Mouse (Mus musculus) CD8-positive naive resting alpha-beta T cell, adult 2 months (primary cell): ENCODE results near the gene Cyp2t4.

Source experiments
- DNase-seq, 2 experiments: peaks; one replicate each; pipeline ENCODE4 v3.0.0; 2022; ENCODE audit warnings: low read depth in 2 of 2, low spot score in 2 of 2

Gene Cyp2t4

DNA sequence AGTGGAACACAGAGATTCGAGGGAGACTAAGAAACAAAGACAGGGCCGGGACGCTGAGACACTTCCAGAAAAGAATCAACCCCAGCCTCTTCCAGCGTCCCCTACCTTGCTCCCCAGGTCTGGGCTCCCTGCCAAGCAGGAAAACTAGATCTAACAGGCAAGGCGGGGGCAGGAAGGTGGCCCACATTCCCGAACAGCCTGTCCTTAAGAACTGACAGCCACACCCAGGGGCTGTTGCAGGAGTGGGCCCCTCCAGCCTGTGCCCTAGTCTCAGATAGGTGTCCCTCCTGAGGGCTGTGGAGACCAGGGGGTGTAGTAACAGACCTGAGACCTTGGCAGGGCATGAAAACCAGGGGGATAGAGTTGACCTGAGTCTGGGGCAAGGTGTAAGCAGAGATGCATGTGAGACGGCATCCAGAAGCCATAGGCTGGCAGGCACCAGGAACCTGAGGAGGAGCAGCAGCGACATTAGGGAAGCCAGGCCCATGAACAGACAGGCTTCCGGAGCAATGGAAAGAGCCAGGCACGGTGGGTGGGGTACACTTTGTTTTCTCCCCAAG, at the start of gene Cyp2t4:
TSS of gene Cyp2t4 (plus strand) at position 510 of the 560 bp plus-strand sequence.
- DNase-seq, result no peak

DNA sequence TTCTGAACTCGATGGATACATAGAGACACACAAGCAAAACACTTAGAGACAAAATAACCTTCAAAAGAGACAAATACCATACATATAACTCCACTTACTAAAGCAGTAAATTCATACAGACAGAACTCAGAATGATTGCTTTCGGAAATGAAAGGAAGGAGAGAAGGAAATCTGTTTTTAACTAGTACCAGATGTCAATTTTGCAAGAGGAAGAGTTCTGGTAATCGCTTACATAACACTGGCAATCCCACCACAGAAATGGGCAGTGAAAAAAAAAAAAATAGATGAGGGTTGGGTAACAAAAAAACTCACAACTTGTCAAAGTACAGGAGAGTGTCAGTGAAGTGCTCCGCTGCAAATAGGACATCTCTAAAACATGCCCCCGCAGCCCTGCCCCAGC, 48.6 kb upstream of the Cyp2t4 start:
- DNase-seq, result no peak

DNA sequence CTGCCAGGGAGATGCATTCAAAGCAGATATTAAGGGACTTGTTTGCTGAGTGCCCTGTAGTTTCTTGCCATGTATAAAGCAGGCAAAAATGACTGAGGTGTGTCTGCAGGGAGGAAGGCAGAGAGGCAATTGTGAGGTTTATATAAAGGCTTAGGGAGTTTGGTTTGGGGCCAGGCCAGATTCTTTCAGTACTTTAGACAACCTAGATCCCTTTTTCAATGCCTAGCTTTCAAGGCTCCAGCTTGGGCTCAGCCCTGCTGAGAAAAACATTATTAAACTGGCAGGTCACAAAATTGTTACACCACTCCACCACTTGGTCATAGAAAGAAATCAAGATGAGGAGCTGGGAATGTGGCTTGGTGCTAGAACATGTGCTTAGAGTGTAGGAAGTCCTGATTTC, 43.2 kb upstream of the Cyp2t4 start:
- no peak for DNase-seq

DNA sequence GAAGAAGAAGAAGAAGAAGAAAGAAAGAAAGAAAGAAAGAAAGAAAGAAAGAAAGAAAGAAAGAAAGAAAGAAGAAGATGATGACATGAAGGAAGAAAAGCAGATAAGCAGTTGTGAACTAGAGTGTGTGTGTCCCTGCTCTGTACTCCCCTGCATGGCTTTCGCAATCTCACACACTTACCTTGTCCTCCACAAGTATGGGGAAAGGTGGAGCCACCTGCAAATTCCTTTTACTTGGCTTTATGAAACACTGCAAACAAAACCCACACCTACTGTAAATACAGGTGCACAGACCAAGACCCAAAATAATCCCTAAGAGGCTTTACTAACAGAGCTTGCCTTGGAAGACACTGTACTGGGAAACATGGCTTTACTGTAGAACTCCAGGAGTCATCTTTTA, 42.5 kb upstream of the Cyp2t4 start:
- no peak for DNase-seq

DNA sequence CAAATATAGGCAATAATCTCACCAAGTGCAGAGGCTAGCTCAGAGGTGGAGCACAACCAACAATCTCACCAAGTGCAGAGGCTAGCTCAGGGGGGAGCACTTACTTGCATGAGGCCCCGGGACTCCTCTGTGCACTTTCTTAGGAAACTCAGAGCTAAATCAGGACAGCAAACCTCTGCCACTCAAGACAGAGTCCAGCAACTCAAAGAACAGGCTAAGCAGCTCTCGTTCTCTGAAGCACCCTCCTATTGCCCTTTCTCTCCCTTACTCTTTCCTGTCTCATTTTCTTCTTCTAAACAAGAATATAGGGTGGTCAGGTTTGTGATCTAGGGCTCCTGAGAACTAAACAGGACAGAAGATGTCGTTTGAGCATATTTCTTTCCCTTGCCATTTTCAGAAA, 41.5 kb upstream of the Cyp2t4 start:
- no peak for DNase-seq

DNA sequence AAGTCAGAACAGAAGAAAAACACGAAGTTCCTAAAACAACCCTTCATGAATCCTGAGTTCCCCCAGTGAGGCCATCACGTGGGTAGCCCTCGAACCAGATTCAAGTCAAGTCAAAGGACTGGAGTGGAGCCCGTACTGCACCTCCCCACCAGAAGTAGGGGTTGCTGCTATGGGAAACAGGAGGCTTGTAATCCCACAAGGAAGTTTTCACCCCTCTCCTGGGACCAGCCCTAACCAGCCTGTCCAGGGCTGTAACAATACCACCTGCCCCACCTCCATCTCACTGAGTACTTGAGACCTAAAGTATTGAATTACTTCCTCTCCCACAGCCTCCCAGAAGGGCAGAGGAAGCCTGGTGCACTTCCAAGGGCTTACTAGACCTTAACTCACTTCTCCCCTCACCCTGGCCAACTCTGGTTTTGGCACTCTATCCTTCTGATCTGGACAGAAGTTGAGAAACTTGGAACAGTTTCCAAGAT, 35.4 kb upstream of the Cyp2t4 start:
- DNase-seq, result no peak

DNA sequence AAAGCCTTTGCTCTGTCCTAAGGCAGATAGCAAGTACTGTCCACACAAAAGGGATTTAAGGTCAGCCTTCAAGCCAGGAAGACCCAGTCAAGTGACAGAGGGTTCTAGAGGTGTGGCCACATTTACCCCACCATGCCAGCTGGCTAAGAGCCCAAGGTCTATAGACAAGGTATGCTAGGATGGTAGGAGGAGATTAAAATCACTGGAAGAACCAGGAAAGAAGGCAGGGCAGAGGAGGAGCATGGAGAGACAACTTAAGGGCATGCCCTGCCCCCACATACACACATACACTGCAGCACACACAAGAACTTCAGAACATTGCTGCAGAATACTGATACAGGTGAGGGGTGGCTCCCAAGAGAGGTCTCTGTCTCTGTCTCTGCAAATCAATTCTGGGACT, 33.8 kb upstream of the Cyp2t4 start, which contains the start of gene Cyp2f2:
TSS of gene Cyp2f2 (plus strand) at position 234 of the 400 bp plus-strand sequence.
- DNase-seq, result no peak

DNA sequence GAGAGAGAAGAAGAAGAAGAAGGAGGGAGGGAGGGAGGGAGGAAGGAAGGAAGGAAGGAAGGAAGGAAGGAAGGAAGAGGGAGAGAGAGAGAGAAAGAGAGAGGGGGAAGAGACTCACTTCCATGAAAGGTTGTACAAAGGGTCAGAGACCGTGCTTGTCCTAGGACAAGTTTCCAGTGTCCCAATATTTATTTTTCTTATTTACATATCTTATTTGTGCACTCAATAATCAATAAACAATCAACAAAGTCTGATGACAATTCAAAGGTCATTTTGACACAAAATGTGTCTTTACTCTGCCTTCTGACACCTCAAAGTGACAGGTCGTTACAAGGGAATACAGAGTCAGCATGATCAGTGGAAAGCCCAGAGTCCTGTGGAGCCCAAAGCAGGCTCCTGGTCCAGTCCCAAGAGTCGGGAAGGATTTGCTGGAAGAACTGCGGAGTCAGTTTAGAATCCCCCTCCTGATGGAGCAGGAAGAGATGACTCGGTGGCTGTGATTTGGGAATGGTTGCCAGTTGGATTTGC, 29.1 kb upstream of the Cyp2t4 start:
- DNase-seq, result no peak

DNA sequence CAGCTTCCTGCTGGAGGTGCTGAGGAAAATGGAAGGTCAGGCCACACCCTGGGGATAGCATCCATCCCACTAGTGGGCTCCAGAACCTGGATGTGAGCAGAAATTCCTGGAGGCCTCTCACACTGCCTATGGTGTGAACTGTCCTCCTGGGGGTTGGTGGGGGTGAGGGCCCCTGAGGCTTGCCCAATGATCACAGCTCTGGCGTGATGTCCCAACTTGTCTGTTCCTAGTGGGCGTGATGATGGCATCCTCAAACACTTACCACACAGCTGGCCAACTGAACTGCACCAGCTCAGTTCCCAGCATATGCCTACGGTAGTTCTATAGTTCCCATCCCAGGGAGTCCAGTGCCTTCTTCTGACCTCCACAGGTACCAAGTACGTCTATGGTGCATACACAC, 28.5 kb upstream of the Cyp2t4 start:
- DNase-seq, result no peak

DNA sequence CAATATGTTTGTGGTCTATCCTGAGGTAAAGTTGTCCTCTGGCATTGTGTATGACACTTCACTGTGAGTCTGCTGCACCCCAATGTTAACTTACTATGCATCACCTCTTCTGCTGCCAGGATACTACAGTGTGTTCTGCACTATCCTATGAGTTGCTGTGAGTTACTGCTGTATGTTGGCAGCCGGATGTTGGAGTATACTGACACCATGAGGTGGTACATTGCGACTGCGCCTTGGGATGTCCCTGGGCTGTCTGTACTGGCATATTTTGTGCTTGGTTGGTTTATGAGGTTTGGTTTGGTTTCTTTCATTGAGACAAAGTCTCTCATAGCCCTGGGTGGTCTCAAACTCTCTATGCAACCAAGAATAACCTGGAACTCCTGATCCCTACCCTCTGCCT, 25.4 kb upstream of the Cyp2t4 start:
- DNase-seq, result no peak

DNA sequence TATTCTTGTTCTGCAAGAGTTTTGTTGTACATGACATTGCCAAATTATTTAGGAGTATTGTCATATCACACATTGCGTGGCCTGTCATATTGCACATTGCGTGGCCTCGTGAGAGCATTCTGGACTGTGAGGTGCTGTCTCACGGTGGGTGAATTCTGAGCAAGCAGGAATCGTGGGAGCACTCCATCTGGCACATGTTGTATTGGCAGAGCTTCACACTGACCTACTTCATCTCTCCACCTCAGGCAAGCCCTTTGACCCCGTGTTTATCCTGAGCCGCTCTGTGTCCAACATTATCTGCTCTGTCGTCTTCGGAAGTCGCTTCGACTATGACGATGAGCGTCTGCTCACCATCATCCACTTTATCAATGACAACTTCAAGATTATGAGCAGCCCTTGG, 24.6 kb upstream of the Cyp2t4 start:
- no peak for DNase-seq

DNA sequence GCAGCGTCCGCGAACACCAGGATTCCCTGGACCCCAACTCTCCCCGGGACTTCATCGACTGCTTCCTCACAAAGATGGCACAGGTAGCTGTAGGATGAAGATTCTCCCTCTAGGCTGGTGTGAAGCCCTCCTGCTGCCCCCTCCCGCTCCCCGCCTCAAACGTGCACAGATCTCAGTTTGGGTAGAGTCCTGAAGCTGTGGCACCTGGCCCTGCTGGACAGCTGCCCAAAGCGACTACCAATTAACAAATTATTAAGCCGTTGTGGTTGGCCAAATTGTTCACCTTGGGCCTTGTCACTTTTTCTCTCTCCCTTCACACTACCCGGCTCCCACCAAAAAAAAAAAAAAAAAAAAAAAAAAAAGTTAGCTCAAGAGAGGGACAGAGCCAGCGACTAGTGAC, 23.7 kb upstream of the Cyp2t4 start:
- no peak for DNase-seq

DNA sequence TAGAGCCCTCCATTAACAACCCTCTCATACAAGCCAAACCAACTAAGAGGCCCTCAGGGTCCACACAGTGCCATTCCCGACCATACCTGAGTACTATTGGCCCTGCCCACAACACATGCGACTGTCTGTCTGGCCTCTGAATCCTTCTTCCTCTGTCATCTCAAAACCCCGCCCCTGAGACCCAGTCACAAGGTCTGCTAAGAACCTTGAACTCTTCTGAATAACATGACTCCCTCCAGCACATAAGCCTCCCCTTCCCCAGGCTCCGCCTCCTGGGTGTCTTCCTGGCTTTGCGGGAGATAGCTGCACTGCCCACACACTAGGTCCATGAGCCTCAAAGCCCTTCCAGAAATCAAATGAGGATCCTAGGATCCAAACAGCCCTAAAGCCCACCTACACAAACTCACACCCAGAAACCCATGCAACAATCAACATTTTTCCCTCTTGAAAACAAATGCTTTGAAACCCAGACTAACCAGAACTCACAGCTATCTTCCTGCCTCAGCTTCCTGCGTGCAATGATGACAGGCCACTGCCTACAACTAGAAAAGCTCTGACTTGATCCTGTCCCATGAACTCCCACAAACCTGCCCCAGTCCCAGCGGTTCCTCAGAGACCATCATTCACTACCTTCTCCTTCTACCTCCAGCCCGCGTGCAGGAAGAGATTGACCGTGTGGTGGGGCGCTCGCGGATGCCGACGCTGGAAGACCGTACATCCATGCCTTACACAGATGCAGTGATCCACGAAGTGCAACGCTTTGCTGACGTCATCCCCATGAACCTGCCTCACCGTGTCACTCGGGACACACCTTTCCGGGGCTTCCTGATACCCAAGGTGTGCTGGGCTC, 22.8 kb upstream of the Cyp2t4 start:
- DNase-seq, result no peak

DNA sequence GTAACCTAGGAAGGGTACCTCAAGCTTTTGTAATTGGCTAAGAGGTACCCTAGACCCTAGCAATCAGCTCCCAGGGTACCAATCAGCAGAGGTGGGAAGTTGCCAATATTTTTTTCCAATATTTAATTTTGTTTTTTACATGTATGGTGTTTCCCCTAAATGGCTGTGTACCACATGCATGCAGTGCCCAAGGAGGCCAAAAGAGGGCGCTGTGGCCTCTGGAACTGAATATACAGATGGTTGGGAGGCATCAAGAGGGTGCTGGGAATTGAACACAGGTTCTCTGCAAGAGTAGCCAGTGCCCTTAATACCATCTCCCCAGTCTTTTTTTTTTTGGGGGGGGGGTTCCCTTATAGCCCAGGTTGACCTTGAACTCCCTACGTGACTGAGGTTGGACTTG, 22.1 kb upstream of the Cyp2t4 start:
- DNase-seq, result no peak

DNA sequence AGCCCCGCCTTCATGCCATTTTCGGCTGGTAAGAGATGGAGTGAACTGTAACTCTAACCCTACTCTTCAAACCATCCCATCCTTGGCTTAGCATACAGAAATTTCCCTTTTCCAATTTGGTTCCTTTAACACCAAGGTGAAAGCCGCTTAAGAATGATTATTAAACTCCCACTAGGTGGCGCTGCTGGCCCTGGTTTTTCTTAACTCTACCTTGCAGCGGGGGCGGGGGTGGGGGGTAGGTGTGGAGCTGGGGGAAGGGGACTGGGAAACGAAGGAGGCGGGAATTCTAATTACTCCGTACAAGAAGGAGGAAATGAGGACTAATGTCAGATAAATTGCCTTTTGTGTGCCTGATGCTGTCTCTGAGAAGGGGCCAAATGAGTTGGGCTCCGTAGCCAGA, 20.9 kb upstream of the Cyp2t4 start:
- DNase-seq, result peak in 1 of 2 experiments; percentile 24

DNA sequence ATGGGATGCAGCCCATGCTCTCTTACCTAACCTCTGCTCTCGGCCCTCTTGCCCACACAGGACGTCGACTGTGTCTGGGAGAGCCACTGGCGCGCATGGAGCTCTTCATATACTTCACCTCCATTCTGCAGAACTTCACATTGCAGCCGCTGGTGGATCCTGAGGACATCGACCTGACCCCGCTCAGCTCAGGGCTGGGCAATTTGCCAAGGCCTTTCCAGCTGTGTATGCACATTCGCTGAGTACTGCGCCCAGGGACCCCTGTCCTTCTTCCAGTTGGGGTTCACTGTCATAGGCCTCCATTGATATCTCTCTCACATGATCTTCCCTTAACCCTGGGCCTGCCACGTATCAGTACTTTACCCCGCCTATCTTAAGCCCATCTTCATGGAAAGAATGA, 20.4 kb upstream of the Cyp2t4 start:
- DNase-seq, result no peak

DNA sequence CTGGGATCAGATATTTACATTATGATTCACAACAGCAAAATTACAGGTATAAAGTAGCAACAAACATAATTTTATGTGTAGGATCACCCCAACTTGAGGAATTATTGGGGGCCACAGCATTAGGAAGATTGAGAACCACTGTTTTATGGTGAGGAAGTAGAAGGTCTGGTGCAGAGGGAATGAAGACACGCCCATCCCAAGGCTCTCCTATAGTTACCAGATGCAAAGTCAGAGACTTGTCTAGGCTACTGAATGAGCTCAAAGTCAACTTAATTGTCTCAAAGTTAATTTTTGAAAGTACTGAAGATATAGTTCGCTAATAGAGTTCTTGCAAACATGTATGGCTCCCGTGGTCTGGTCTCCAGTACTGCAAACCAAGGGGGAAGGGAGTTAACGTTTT, 19.8 kb upstream of the Cyp2t4 start:
- no peak for DNase-seq

DNA sequence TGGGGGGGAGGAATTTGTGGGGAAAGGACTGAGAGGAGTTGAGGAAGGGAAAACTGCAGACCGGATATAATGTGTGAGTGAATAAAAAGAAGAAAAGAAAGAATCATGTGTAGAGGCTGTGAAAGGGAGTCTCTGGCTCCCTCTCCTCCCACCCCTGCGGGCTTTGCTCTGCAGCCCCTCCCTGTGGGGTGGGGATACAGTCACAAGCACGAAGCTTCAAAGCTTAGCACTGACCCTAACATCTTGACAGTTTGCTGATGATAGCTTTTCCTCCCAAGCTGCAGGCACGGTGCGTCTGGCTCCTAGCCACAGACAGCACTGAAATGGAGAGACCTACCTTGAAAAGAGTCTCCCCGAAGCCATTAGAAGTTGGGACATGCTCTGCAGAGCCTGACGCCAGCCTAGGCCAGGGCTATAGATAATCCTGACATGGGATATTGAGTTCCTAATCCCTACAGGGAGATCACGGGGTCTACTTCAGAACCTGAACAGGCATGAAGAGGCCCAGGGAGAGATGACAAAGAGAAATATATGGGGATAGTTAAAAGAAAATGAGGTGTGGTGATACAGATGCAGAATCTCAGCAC, 17.0 kb upstream of the Cyp2t4 start:
- no peak for DNase-seq

DNA sequence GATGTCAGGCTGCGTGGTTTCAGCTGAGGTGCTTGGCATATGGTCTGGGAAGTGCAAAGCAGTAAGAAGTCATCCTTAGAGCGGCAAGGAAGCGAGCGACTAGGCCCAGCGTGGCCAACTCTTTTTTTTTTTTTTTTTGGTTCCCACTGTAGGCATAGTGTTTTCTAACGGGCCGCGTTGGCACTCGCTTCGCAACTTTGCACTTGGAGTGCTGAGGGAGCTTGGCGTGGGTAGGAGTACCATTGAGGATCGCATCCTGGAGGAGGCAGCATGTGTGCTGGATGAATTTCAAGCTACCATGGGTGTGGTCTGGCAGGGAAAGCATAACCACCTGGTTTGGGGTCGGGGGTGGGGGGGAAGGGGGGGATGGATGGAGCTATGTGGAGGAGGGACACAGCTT, 2.5 kb downstream of the Cyp2t4 start:
- no peak for DNase-seq

DNA sequence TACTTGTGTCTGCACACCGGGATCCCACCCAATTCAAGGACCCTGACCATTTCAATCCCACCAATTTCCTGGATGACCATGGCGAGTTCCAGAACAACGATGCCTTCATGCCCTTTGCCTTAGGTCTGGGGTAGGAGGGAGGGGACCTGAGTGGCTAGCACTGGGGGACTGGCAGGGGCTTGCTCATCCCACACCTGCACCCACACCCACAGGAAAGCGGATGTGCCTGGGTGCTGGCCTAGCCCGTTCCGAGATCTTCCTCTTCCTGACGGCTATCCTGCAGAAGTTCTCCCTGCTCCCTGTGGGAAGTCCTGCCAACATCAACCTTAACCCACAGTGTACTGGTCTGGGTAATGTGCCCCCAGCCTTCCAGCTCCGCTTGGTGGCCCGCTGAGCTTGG, 4.7 kb downstream of the Cyp2t4 start:
- no peak for DNase-seq

DNA sequence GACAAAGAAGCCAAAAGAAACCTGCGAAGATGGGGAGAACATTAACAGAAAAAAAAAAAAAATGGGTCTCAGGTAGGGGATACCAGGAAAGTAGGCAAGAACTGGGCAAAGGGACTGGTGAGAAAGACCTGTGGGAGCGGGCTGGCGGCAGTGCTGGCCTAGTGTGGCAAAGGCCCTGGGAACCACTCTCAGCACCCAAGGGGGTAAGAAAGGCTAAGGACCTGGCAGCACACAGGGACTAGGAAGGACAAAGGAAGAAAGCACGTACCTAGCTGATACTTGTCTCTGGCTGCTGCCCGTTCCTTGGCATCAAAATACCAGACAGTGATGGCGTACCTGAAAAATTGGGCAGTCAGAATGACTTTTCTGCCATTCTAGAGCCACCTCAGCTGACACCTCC, 5.7 kb downstream of the Cyp2t4 start:
- no peak for DNase-seq

DNA sequence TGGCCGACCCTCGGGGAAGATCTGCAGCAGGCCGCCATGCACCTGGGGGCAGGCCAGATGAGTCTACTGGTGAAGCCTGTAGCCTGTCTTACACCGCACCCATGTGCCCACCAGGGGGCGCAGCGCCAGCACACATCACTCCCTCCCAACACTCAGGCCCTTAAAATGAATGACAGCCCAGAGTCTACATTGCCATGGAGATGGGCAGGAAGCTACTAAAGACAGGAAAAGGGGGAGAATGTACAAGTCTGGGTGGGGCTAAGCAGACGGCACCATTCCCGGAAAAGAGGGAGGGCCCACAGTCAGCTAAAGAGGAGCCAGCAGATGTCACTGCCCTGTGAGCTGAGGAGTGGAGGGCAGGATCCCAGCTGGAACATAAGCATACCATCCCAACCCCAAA, 6.4 kb downstream of the Cyp2t4 start:
- peak; percentile 87 for DNase-seq
